Mouse (Mus musculus) right cerebral cortex, postnatal 25 days (tissue): ENCODE measurements around the gene Tpd52l2.

Source experiments
- DNase-seq: peaks from one replicate; pipeline ENCODE4 v3.0.0; 2022

Gene Tpd52l2

DNA sequence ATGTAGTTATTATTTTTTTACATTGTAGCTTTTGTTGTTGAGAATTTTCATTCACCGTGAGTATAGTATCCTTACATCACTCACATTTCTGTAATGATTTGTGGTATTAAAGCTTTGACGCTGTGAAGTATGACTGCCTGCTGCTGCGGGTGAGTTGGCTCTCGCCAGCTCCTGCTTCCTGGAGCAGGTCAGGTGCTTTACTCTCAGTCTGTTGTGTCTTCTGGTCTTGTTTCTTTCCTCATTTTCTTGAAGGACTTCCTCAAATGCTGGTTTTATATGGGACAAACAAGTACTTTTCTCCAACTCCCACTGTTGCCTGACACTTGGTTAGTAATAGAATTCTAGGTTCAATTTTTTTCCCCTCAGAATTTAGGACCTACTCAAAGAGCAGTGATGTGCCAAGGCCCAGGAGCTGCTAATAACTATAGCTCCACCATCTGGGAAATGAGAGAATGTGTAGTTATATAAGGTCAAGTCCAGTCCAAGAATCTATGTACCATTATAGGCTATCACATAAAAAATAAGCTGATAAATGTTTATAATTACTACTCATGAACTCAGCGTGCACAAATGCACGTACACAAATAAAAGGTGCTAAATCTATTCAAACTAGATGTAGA is 44.9 kb downstream of the Tpd52l2 start:
- DNase-seq: no peak

DNA sequence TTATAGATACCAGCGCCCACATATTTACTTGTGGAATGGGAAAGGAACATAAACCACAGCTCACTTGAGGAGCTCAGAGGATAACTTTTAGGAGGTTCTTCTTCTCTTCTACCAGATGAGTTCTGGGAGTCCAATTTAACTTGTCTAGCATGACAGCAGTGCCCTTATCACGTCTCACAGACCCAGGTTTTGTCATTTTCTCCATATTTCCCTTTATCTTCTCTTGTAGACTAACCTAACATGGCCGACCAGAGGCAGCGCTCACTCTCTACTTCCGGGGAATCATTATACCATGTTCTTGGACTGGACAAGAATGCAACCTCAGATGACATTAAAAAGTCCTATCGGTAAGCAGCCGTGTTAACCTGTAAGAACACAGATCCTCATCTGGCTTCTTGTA is 49.2 kb downstream of the Tpd52l2 start:
- no peak for DNase-seq

DNA sequence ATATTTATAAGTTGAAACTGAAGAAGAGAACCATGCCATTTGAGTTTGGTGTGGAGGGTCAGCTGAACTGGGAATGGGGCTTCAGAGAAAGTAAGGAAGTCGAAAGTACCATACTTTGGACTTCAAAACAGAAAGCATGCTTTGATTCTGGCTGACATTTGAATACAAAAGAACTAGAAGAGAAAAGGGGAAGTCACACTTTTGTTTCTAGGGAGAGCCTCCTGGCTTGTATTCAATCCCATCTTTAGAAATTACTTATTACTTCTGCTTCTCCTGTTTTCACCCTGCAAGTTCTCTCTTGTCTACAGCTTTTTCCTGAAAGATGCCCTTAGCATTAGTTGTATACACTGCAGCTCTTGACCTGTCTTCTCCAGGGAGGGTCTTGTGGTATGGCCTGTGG is 51.3 kb downstream of the Tpd52l2 start:
- no peak for DNase-seq

DNA sequence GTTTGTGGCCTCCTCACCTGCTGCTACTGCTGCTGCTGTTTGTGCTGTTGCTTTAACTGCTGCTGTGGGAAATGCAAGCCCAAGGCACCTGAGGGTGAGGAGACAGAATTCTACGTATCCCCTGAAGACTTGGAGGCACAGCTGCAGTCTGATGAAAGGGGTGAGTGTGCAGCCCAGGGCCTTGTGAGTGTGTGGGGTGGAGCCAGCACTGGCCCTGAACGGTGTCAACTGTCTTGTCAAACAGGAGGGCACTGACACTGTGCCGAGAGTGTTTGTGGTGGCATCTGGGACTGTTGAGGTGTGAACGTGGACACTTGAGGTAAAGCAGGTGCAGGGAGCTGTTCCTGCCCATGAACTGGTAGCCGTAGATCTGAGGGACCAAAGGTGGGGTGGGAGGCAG is 51.7 kb downstream of the Tpd52l2 start:
- no peak for DNase-seq

DNA sequence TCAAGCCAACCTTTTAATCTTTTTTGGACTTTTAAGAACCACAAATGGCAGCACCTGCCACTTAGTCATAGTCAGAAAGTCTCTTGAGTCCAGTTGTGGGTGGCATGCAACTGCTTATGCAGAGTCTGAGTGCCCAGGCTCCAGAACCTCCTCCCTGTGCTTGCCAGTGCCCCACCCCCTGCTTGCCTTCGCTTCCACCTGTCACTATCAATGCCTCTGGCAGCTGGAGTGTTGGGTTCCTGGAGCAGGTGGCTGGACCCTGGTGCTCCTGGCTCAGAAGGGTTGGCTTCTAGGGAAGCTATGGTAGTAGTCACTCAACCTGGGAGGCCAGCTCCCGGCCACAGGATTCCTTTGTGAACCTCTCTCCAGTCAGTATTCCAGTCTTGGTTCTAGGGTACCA is 53.3 kb downstream of the Tpd52l2 start:
- DNase-seq: no peak

GRCm38 (mm10) chr2:181553772-181554171 is 56.8 kb downstream of the Tpd52l2 start:
- DNase-seq: no peak

DNA sequence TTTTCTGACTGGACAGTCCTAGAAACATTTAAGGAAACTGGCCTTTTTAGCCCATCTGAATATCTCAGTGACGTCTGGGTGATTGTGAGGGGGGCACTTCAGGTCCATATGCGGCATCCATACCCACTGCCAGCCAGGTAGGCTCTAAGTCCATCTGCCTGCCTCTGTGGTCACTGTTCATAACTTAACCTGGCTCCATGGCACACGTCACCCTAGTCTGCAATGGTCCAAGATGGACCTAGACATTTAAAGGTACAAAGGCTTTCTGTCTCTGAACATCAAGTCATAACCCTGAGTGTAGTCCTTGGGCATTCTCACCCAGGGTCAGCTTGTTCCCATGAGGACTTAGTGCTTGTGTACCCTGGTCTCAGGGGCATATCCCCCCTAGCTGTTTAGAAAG is 70.4 kb downstream of the Tpd52l2 start:
- DNase-seq: no peak
